Mouse (Mus musculus) neural tube, embryonic 11.5 days (tissue): ENCODE measurements around the gene Cby3. TPM values are rescaled to one million over a fixed set of nuclear protein-coding genes. Genes with fewer than 3 reads are reported as not detected.

Experiments used
- ATAC-seq: fragments of 200-750 bp; cut with Nextera tagmentation; 2 replicates; pipeline ENCODE4 v1.8.0; 2017; ENCODE audit warnings: moderate number of reproducible peaks, mild to moderate bottlenecking, moderate TSS enrichment, moderate library complexity; ENCODE audit not compliant: insufficient read depth, low FRiP score, low TSS enrichment
- DNase-seq: peaks from one replicate; pipeline ENCODE4 v3.0.0-alpha.2; 2015; ENCODE audit warnings: low spot score
- H3K27ac ChIP-seq: fragments of 300-500 bp; sonication (generic); 2 replicates; pipeline ENCODE4 v1.5.1; 2014; ENCODE audit warnings: low read depth, mild to moderate bottlenecking, low read length
- H3K27me3 ChIP-seq: fragments of 300-500 bp; sonication (generic); 2 replicates; pipeline ENCODE4 v1.6.1; 2014; ENCODE audit warnings: mild to moderate bottlenecking, low read length, mixed read lengths; ENCODE audit not compliant: control insufficient read depth, insufficient read depth
- H3K36me3 ChIP-seq: fragments of 300-500 bp; sonication (generic); 2 replicates; pipeline ENCODE4 v1.6.1; 2014; ENCODE audit warnings: mild to moderate bottlenecking, low read length, moderate library complexity, mixed read lengths; ENCODE audit not compliant: control insufficient read depth, insufficient read depth
- H3K4me1 ChIP-seq: fragments of 300-500 bp; sonication (generic); 2 replicates; pipeline ENCODE4 v1.6.1; 2014; ENCODE audit warnings: low read length, mixed read lengths; ENCODE audit not compliant: control insufficient read depth, insufficient read depth
- H3K4me2 ChIP-seq: fragments of 300-500 bp; sonication (generic); 2 replicates; pipeline ENCODE4 v1.6.1; 2014; ENCODE audit warnings: low read depth, mild to moderate bottlenecking, moderate library complexity
- H3K4me3 ChIP-seq: fragments of 300-500 bp; sonication (generic); 2 replicates; pipeline ENCODE4 v1.5.1; 2014; ENCODE audit warnings: low read depth, low read length
- H3K9ac ChIP-seq: fragments of 300-500 bp; sonication (generic); 2 replicates; pipeline ENCODE4 v1.6.1; 2014; ENCODE audit warnings: mild to moderate bottlenecking, low read length
- H3K9me3 ChIP-seq: fragments of 300-500 bp; sonication (generic); 2 replicates; pipeline ENCODE4 v1.6.1; 2016; ENCODE audit warnings: low read length; ENCODE audit not compliant: control insufficient read depth
- WGBS: fragments of 180-500 bp; shearing (Covaris S2); extraction: QIAGEN DNeasy Blood & Tissue Kit; methylation state at CpG from one replicate; pipeline ENCODE4 v1.1.7; 2014; 5-methylcytosine and 5-hydroxymethylcytosine counted together
- polyA plus RNA-seq: library from polyadenylated mRNA; unstranded; fragments of >200 nt; fragmentation: Nextera tagmentation; extraction: Ambion mirVana; gene quantifications from 2 replicates; pipeline ENCODE4 v1.2.1, GENCODE M21; 2014

Cby3 gene
- polyA plus RNA-seq, 1 experiment from 2014 or later, result not detected

DNA sequence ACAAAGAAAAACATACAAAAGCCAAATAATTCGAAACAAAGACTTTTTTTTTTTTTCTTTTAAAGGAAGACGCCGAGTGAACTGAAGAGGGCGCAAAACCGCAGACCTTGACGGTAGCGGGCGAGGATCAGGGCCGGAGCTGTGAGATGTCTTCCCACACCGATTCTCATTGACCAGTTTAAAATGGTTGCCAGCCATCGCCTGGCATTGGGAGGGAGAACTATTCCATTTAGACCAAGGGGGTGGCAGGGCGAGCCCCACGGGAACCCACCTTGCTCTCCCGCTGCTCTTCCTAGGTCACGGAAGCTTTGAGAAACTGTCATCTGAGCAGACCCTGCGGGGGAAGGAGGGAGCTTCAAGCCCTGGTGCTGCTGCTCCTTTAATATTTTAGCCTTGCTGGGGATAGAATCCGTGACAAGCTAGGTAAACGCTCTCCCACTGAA, 17.2 kb downstream of the Cby3 start:
- Histone ChIP-seq H3K9me3 (no peaks in the 10 kb centered on the region), H3K36me3 (no peaks in the 10 kb centered on the region), H3K4me3 (peak overlapping the region; percentile 26), H3K4me2 (peak overlapping the region; percentile 52), H3K27me3 (no peaks in the 10 kb centered on the region), H3K4me1 (0 out of 2 replicates have a peak, but pooled peaks cover 2% of the 10 kb centered on the region), H3K9ac (peak overlapping the region; percentile 51), H3K27ac (no peak overlapping the region)
- DNase-seq (peak; percentile 81), ATAC-seq (peak; percentile 49)
- 2% methylated on average over 18 of the region's 18 CpGs for WGBS

DNA sequence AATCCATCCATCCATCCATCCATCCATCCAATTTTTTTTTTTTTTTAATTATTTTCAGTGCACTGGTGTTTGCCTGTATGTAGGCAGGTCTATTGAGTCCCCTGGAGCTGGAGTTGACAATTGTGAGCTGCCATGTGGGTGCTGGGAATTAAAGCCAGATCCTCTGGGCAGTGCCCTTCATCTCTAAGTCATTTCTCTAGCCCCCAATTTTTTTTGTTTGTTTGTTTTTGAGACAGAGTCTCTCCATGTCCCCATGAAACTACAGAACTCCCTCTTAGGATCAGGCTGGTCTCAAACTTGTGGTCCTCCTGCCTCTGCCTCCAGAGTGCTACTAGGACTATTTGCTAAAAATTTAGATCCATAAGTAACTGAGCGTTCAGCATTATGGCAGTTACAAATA, 17.6 kb downstream of the Cby3 start:
- no peak overlapping the region for H3K4me2 ChIP-seq
- DNase-seq, result no peak
- WGBS, result 92% methylated on average over 1 of the region's 1 CpGs
- ATAC-seq, result no peak
- H3K27me3 ChIP-seq, result no peaks in the 10 kb centered on the region
- no peaks in the 10 kb centered on the region for H3K36me3 ChIP-seq
- no peak overlapping the region for H3K27ac ChIP-seq
- no peak overlapping the region; the same call in 1 of the 2 replicates for H3K9ac ChIP-seq
- H3K4me1 ChIP-seq, result 0 out of 2 replicates have a peak, but pooled peaks cover 2% of the 10 kb centered on the region
- no peak overlapping the region for H3K4me3 ChIP-seq
- no peaks in the 10 kb centered on the region for H3K9me3 ChIP-seq

DNA sequence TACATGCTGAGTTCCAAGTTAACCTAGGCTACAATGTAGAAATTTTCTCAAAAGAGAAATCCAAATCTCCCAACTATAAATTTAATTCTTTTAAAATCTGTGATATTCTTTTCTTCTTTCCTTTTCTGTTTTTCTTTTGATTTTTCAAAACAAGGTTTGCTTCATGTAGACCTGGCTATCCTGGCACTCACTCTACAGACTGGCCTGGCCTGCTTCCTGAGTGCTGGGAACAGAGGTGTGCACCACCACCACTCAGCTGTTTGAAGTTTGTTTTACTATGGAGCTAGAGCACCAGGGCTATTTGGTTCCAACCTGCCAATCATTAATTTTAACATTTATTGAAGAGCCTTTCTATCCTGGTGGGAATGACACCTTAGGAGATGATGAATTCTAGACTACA, 18.8 kb downstream of the Cby3 start:
- H3K27me3 ChIP-seq, result no peaks in the 10 kb centered on the region
- no peak overlapping the region for H3K4me2 ChIP-seq
- no peak for DNase-seq
- no peak for ATAC-seq
- no peak overlapping the region for H3K4me3 ChIP-seq
- H3K4me1 ChIP-seq, result 0 out of 2 replicates have a peak, but pooled peaks cover 2% of the 10 kb centered on the region
- H3K9me3 ChIP-seq, result no peaks in the 10 kb centered on the region
- no peak overlapping the region for H3K27ac ChIP-seq
- H3K9ac ChIP-seq, result no peak overlapping the region
- no peaks in the 10 kb centered on the region for H3K36me3 ChIP-seq

- ATAC-seq (no peak), DNase-seq (no peak)
- Histone ChIP-seq H3K4me1 (0 out of 2 replicates have a peak, but pooled peaks cover 2% of the 10 kb centered on the region), H3K4me2 (no peak overlapping the region), H3K4me3 (no peak overlapping the region), H3K27me3 (no peaks in the 10 kb centered on the region), H3K27ac (no peak overlapping the region), H3K36me3 (no peaks in the 10 kb centered on the region; the same call in 1 of the 2 replicates), H3K9me3 (no peaks in the 10 kb centered on the region), H3K9ac (no peak overlapping the region)
- 100% methylated on average over 1 of the region's 1 CpGs for WGBS
Observed at GRCm38 (mm10) chr11:50373621-50374020, 19.4 kb downstream of the Cby3 start.

- H3K27ac ChIP-seq, result no peak overlapping the region
- DNase-seq (no peak), ATAC-seq (no peak)
- H3K36me3 ChIP-seq, result peaks cover 3% of the 10 kb centered on the region; the same call in 1 of the 2 replicates
- no peak overlapping the region for H3K4me3 ChIP-seq
- WGBS, result 91% methylated on average over 13 of the region's 13 CpGs
- no peak overlapping the region for H3K9ac ChIP-seq
- H3K4me2 ChIP-seq, result no peak overlapping the region
- no peaks in the 10 kb centered on the region for H3K9me3 ChIP-seq
- peaks cover 4% of the 10 kb centered on the region for H3K4me1 ChIP-seq
- H3K27me3 ChIP-seq, result no peaks in the 10 kb centered on the region
Observed at GRCm38 (mm10) chr11:50374286-50375015, 20.2 kb downstream of the Cby3 start.

- H3K9ac ChIP-seq, result no peak overlapping the region
- 87% methylated on average over 5 of the region's 5 CpGs for WGBS
- H3K9me3 ChIP-seq, result no peaks in the 10 kb centered on the region
- H3K36me3 ChIP-seq, result peaks cover 3% of the 10 kb centered on the region; the same call in 1 of the 2 replicates
- no peak overlapping the region for H3K4me2 ChIP-seq
- no peak overlapping the region for H3K4me3 ChIP-seq
- no peak for ATAC-seq
- no peaks in the 10 kb centered on the region for H3K27me3 ChIP-seq
- no peak for DNase-seq
- peaks cover 11% of the 10 kb centered on the region for H3K4me1 ChIP-seq
- H3K27ac ChIP-seq, result no peak overlapping the region
Observed at GRCm38 (mm10) chr11:50375421-50375820, 21.2 kb downstream of the Cby3 start.

GRCm38 (mm10) chr11:50376156-50376790, 22.0 kb downstream of the Cby3 start:
- Histone ChIP-seq H3K9me3 (no peaks in the 10 kb centered on the region), H3K4me1 (peaks cover 11% of the 10 kb centered on the region), H3K36me3 (peaks cover 4% of the 10 kb centered on the region), H3K4me3 (peak overlapping the region; percentile 89), H3K27ac (0 out of 2 replicates have a peak overlapping the region, but pooled peaks have one; percentile 94), H3K4me2 (peak overlapping the region; percentile 62), H3K9ac (peak overlapping the region; percentile 84), H3K27me3 (no peaks in the 10 kb centered on the region)
- ATAC-seq, result no peak
- WGBS, result 26% methylated on average over 10 of the region's 10 CpGs
- no peak for DNase-seq

DNA sequence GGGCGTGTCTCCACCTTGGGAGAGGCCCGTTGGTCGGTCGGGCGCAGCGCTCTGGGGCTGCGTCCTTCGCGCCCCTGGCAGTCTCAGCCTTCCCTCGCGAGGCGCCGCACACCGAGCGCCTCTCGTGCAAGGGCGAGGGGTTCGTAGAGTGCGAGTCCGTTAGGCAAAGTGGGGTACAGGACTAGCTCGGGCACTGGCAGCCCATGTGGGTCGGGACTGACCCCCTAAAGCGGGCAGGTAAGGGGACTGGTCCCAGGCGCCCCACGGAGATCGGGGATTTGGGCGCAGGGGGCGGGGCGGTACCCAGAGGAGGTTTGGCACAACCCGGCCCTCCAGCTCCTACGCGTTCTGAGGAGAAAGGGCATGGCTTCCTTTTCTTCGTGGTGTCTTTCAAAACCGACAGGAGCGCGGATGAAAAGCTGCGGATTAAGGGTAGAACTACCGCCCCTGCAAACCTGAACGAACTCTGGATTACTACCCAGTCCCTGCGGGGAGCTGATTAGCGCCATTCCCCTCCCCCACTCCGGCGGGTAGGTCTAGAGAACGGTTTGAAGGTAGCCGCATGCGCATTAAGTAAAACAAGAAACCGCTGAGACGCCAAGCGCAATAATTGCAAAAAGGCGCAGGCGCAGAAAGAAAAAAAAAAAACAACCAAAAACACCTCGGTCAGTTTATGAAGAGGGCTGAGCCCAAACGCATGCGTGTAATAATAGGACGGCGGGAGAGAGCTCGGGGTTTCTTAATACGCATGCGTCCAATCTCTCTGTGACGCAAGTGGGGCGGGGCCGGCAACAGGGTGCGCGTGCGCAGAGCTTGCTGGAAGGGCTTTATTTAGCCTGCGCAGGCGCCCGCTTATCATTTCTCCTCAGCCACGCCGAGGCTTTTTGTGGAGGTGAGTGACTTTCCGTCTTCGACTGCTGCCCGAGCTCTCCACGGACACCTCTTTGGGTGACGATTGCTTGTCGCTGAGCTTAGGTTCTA, 22.9 kb downstream of the Cby3 start, which contains the start of gene Hnrnph1:
Gene Hnrnph1, plus strand, starts transcription at position 80 of the 981 bp plus-strand sequence.
- H3K36me3 ChIP-seq, result peaks cover 5% of the 10 kb centered on the region
- under 1% methylated on average over 76 of the region's 76 CpGs for WGBS

More for the DNA sequence above, 22.9 kb downstream of the Cby3 start, which contains the start of gene Hnrnph1:
- H3K4me1 ChIP-seq, result peaks cover 13% of the 10 kb centered on the region
- H3K9ac ChIP-seq, result peak within 1 kb of the TSS; percentile 93
- no peaks in the 10 kb centered on the region for H3K9me3 ChIP-seq
- peak; percentile 89 for ATAC-seq
- peak within 1 kb of the TSS; percentile 95 for H3K27ac ChIP-seq
- DNase-seq, result peak; percentile 98
- H3K4me3 ChIP-seq, result peak within 1 kb of the TSS; percentile 89
- peak within 1 kb of the TSS; percentile 62 for H3K4me2 ChIP-seq
- H3K27me3 ChIP-seq, result no peaks in the 10 kb centered on the region
